Mouse (Mus musculus) liver, adult (tissue): ENCODE data around the gene Ccdc151.

Source experiments
- GATA4 ChIP-seq: IDR thresholded peaks from 2 replicates; pipeline ENCODE4 v1.6.1; 2014; ENCODE audit warnings: mild to moderate bottlenecking, low read length; ENCODE audit not compliant: insufficient replicate concordance

Ccdc151 gene

DNA sequence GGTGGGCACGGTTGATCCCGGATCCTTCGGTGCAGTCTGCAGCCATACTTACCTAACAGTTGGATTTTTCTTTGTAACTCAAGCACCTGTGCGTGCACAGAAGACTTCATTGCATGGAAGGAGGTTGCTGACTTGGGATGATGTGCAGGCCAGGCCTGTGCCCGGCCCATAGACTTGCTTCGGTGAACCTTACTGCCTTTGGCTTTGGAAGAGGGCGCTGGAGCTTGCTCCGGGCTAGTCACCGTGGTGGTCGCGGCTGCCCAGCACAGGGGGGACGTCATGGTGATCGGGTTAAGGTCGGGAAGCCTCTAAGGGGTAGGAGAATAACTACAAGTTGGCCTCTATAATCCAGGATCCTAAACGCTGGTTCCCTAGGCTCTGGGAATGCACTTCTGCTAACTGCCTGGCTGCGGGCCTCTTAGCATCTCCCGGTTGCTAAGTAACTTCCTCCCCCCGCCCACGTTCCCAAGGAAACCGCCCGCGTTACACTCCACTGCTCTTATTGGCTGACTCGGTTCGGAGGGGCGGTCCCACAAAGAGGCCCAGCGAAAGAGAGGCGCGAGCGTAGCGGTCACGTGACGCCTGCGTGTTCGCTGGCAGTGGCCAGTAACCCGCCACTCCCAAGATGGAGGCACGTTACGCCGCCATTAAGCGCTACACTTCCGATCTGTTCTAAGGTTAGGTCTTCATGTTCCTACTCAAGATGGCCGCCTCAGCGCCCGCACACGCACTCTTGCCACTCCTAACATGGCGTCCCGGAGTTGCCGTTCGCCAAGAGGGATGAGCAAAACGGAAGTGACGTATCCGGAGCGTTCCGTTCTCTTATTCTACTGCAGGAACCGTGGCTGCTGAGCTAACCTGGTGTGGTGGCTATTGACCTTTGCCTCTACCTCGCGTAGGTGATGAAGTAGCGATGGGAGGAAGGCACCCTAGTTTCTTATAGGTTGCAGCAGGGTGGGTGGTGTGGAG, at the start of gene Ccdc151, which contains the start of gene Prkcsh:
Gene Ccdc151, minus strand, starts transcription at position 441 of the 969 bp plus-strand sequence.
Gene Prkcsh, plus strand, starts transcription at position 613 of the 969 bp plus-strand sequence.
- no peak for TF ChIP-seq GATA4

- no peak for TF ChIP-seq GATA4
Measured at GRCm38 (mm10) chr9:22051958-22052254, 49.5 kb upstream of the Ccdc151 start, which contains the start of gene Elavl3. Gene Elavl3, minus strand, starts transcription at chr9:22052023.

GRCm38 (mm10) chr9:22051161-22051957, 48.9 kb upstream of the Ccdc151 start:
- no peak for TF ChIP-seq GATA4

GRCm38 (mm10) chr9:22050351-22050889, 48.0 kb upstream of the Ccdc151 start:
- TF ChIP-seq GATA4, result no peak

- no peak for TF ChIP-seq GATA4
Measured at GRCm38 (mm10) chr9:22049721-22050270, 47.4 kb upstream of the Ccdc151 start.

DNA sequence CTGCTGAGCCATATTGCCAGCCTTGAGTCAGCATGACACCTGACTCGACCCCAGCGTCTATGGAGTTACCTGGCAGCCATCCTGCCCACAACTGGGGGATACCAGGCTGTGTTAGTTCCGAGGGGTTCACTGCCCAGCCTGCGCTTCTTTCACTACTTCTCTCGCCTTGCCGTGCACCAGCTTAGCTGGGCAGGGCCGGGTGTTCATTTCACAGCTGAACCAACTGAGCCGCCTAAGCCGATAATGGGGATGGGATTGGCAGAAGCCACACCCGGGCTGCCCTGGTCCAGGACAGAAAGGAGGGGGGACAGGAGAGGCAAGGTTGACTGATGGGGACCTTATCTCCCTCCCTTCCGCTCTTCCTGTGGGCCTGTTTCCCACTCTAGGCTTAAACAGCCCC, 46.9 kb upstream of the Ccdc151 start:
- no peak for TF ChIP-seq GATA4

GRCm38 (mm10) chr9:22047329-22047728, 44.9 kb upstream of the Ccdc151 start:
- TF ChIP-seq GATA4, result no peak

GRCm38 (mm10) chr9:22041832-22042231, 39.4 kb upstream of the Ccdc151 start:
- no peak for TF ChIP-seq GATA4

- no peak for TF ChIP-seq GATA4
Measured at GRCm38 (mm10) chr9:22037826-22038225, 35.4 kb upstream of the Ccdc151 start.

DNA sequence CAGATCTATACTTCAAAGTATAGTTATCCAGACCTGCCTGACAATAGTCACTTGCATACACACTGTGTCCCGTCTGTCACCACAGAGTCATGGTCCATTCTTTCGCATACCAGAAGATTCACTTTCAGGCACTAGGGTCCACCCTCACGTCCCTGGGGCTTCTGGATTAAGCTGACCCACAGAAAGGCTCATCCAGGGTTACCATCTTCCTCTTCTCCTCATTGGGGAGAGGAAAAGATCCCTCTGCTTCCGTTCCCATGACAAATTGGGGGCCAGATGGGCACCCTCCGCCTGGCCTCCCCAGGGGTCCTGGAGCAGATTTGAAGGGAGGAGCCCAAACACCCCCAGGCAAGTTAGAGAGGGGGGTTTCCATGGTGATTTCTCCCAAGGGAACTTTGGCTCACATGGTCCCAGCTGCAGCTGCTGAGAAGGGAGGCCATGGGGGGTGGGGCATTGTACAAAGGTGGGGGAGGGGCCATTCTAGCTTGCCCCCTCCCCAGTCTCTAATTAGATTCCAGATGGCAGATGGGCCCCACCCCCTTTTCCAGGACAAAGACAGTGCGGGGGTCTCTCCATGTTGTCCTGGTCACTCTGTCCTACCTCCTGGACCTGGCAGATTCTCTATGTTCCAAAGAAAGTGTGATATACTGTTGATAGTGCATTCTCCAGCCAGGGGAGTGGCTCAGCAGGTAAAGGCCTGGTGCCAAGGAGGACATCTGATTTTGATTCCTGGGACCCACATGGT, 33.0 kb upstream of the Ccdc151 start:
- no peak for TF ChIP-seq GATA4

DNA sequence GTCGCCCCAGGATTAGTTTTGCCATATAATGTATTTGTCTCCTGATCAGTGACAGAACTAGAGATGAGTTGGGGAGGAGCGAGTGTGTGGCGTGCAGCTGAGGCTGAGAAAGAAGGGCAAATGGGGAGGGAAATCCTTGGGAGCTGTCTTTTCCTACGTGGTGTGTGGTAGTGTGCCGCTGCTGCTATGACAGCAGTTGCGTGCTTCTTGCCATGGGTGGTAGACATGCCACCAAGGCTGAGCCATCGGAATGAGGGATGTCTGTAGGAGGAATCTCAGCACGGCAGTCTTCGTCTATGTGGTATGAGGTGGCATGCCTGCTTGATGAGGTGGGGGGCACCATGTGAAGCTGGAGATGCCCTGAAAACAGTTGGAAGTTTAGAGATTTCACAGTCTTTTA, 28.0 kb upstream of the Ccdc151 start:
- TF ChIP-seq GATA4, result no peak

GRCm38 (mm10) chr9:22028467-22028866, 26.0 kb upstream of the Ccdc151 start:
- no peak for TF ChIP-seq GATA4

DNA sequence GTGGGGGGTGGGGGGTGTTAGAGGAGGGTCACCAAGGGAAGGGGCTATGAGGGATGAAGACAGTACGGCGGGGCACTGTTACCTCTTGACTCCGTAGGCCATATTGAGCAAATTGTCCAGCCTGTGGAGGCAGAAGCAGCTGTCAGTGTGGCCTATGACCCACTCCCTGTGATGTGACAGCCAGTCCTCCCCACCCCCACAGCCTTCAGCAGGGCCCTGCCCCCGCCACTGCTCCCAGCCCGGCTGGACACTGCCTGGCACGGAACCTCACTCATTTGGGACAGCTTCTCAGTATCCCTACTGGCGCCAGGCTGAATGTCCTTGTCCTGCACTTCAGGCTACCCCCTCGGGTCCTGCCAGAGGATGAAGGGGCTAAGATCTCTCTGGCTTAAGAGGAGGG, 22.2 kb upstream of the Ccdc151 start:
- no peak for TF ChIP-seq GATA4

- no peak for TF ChIP-seq GATA4
Measured at GRCm38 (mm10) chr9:22017208-22017825, 14.9 kb upstream of the Ccdc151 start.

- no peak for TF ChIP-seq GATA4
Measured at GRCm38 (mm10) chr9:22016245-22016644, 13.8 kb upstream of the Ccdc151 start.

GRCm38 (mm10) chr9:22012731-22013130, 10.3 kb upstream of the Ccdc151 start:
- no peak for TF ChIP-seq GATA4
